Mouse (Mus musculus) gastrocnemius, adult 2 months (tissue): ENCODE measurements around the gene Smoc2. TPM values are rescaled to one million over a fixed set of nuclear protein-coding genes. Genes with fewer than 3 reads are reported as not detected.
A peak's percentile ranks its signal among the peaks of the same experiment; 100 is the strongest.

Experiments
- DNase-seq: peaks from one replicate; pipeline ENCODE4 v3.0.0; 2022
- H3K27ac ChIP-seq: fragments of 200-600 bp; 2 replicates; pipeline ENCODE4 v1.8.1; 2022; ENCODE audit warnings: mild to moderate bottlenecking
- H3K4me3 ChIP-seq: fragments of 200-600 bp; 2 replicates; pipeline ENCODE4 v1.8.1; 2022; ENCODE audit warnings: mild to moderate bottlenecking, moderate library complexity
- CTCF ChIP-seq: fragments of 200-600 bp; IDR thresholded peaks from 2 replicates; pipeline ENCODE4 v1.8.1; 2022; ENCODE audit warnings: antibody characterized with exemption, mild to moderate bottlenecking, moderate library complexity
- intact Hi-C: fragments of 180-260 bp; cut with DNase I; formaldehyde crosslinking; loops from one replicate; pipeline ENCODE4 v1.15.1; 2025
- total RNA-seq, 2 experiments: library from RNA; stranded (reverse); gene quantifications; 2 replicates each; pipeline ENCODE4 v1.2.3; 2021

The Smoc2 gene
- total RNA-seq, 2 experiments from 2014 or later, result 40.6 to 65.5 TPM

GRCm38 (mm10) chr17:14398650-14399424, 119.5 kb downstream of the Smoc2 start:
- no peak overlapping the region for H3K27ac ChIP-seq
- DNase-seq, result no peak
- H3K4me3 ChIP-seq, result no peak overlapping the region
- intact Hi-C loops, result no loop called here
- no peak for TF ChIP-seq CTCF

GRCm38 (mm10) chr17:14400960-14401359, 121.7 kb downstream of the Smoc2 start:
- H3K4me3 ChIP-seq, result no peak overlapping the region
- TF ChIP-seq CTCF, result no peak
- DNase-seq, result no peak
- no peak overlapping the region for H3K27ac ChIP-seq
- intact Hi-C loops, result no loop called here

DNA sequence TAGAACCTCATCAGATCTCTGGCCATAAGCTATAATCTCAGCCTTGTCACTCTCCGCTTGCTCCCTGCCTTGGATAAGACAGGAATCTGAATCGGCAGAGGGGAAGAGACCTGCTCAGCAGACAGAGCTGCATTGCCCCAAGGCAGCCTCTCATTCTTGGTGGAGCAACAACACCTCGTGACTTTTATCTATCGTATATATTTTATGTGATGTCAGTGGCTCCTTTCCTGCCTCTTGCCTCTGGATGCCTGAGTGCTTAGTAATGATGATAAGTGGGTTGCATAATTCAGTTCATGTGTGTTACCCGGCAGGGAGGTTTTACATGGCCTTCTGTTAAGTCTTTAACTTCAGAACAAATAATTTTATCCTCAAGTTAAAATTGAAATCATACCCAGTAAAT, 128.6 kb downstream of the Smoc2 start:
- DNase-seq, result no peak
- no peak overlapping the region for H3K27ac ChIP-seq
- no peak overlapping the region for H3K4me3 ChIP-seq
- no peak for TF ChIP-seq CTCF
- intact Hi-C loops, result no loop called here

GRCm38 (mm10) chr17:14412460-14412859, 133.2 kb downstream of the Smoc2 start:
- no peak for DNase-seq
- Histone ChIP-seq H3K4me3 (no peak overlapping the region), H3K27ac (no peak overlapping the region)
- peak; percentile 48 for TF ChIP-seq CTCF
- intact Hi-C loops, result loop anchor here (1.0 kb wide), 2 partner anchors 124 to 180 kb away; no protein-coding TSS in a partner anchor

GRCm38 (mm10) chr17:14414511-14414910, 135.2 kb downstream of the Smoc2 start:
- Histone ChIP-seq H3K27ac (no peak overlapping the region), H3K4me3 (no peak overlapping the region)
- intact Hi-C loops, result no loop called here
- no peak for DNase-seq
- no peak for TF ChIP-seq CTCF

- DNase-seq, result peak; percentile 53
- Histone ChIP-seq H3K27ac (no peak overlapping the region), H3K4me3 (no peak overlapping the region)
- no peak for TF ChIP-seq CTCF
- intact Hi-C loops, result no loop called here
Observed at GRCm38 (mm10) chr17:14420460-14421046, 141.2 kb downstream of the Smoc2 start.

DNA sequence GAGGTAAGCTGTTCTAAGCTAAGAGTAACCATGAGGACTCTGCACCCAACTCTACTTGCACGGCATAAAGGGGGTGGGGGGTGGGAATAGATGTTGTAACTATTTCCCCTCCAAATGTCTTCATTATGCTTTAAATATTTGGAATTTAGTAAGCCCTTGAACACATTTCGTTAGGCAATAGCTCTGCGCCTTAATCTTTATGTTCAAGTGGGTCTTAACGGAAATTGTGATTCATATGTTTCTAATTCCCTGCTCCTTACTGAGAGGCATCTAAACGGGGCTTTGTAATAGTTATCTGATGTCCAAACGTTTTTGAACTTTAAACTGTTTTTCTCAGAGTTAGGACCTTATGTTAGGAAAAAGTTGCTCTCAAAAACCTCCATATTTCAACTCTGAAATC, 147.2 kb downstream of the Smoc2 start:
- TF ChIP-seq CTCF, result no peak
- H3K4me3 ChIP-seq, result no peak overlapping the region
- intact Hi-C loops, result no loop called here
- no peak overlapping the region for H3K27ac ChIP-seq
- no peak for DNase-seq

- TF ChIP-seq CTCF, result no peak
Observed at GRCm38 (mm10) chr17:14434717-14435116, 155.4 kb downstream of the Smoc2 start.

GRCm38 (mm10) chr17:14445611-14446010, 166.3 kb downstream of the Smoc2 start:
- no peak for DNase-seq
- intact Hi-C loops, result no loop called here
- Histone ChIP-seq H3K4me3 (no peak overlapping the region), H3K27ac (no peak overlapping the region)
- TF ChIP-seq CTCF, result no peak

More at GRCm38 (mm10) chr17:14434717-14435116, 155.4 kb downstream of the Smoc2 start:
- DNase-seq, result no peak
- no peak overlapping the region for H3K4me3 ChIP-seq
- H3K27ac ChIP-seq, result no peak overlapping the region
- intact Hi-C loops, result no loop called here

GRCm38 (mm10) chr17:14447275-14447674, 168.0 kb downstream of the Smoc2 start:
- DNase-seq, result no peak
- H3K4me3 ChIP-seq, result no peak overlapping the region
- TF ChIP-seq CTCF, result no peak
- intact Hi-C loops, result no loop called here
- no peak overlapping the region for H3K27ac ChIP-seq

Other genes starting within 250 kb of the Smoc2 start
- gene Gm7358, start 220.0 kb upstream of the Smoc2 start, total RNA-seq, result not detected
- gene Dact2, start 75.2 kb upstream of the Smoc2 start, total RNA-seq, result 1 to 10 TPM; 2.3 to 2.7 TPM